Mouse (Mus musculus) bone marrow, adult 2 months (tissue): ENCODE data around the gene Rdh11. TPM values are rescaled to one million over a fixed set of nuclear protein-coding genes. Genes with fewer than 3 reads are reported as not detected.

ENCODE experiments used
- H3K27ac ChIP-seq: fragments of 200-500 bp; 2 replicates; pipeline ENCODE4 v1.5.1; 2012; ENCODE audit warnings: low read depth, mild to moderate bottlenecking, control low read depth, inconsistent platforms, low read length; ENCODE audit not compliant: control insufficient read depth, poor library complexity, insufficient read depth
- H3K4me1 ChIP-seq: fragments of 200-500 bp; 2 replicates; pipeline ENCODE4 v1.6.1; 2011; ENCODE audit warnings: low read length; ENCODE audit not compliant: control insufficient read depth, insufficient read depth
- H3K4me3 ChIP-seq: fragments of 200-500 bp; replicated peaks from 2 replicates; pipeline ENCODE3; 2011; ENCODE audit warnings: mild to moderate bottlenecking, low read depth, low read length, control low read depth; ENCODE audit not compliant: control insufficient read depth
- CTCF ChIP-seq: fragments of 200-500 bp; IDR thresholded peaks from 2 replicates; pipeline ENCODE4 v1.5.1; 2011; ENCODE audit warnings: low read length, control low read depth; ENCODE audit not compliant: control insufficient read depth, insufficient read depth
- POLR2A ChIP-seq: fragments of 200-500 bp; IDR thresholded peaks from 2 replicates; pipeline ENCODE4 v1.6.1; 2011; ENCODE audit warnings: low read depth, mild to moderate bottlenecking, control low read depth, low read length, borderline replicate concordance; ENCODE audit not compliant: control insufficient read depth
- WGBS: fragments of 180-500 bp; shearing (Covaris S2); methylation state at CpG from one replicate; pipeline ENCODE4 v1.1.7; 2018; 5-methylcytosine and 5-hydroxymethylcytosine counted together
- polyA plus RNA-seq: library from polyadenylated mRNA; stranded (reverse); fragments of >200 nt; gene quantifications from 2 replicates; pipeline ENCODE4 v1.2.4, GENCODE M21; 2011; ENCODE audit warnings: low replicate concordance; ENCODE audit not compliant: missing spikeins, insufficient read depth, insufficient read length

Gene Rdh11
- 6.4 and 9.3 TPM in 2 replicates for polyA plus RNA-seq

DNA sequence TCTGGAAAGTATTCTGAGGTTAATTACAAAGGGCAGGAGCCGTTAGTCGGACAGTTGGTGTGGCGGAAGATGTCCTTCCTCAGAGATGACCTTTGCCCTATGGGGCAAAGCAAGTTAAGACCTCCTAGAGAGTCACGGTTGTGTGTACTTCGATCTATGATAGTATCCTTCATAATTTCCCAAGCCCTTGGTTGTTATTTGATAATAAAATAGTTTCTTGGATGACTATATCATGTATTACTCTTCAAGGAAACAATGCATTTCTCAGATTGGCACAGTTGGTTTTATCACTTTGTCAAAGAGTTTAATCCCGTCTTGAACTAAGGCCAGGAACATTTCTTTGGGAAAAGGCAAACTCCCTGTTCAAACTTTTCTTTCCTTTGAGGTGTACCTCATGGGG, at the start of gene Rdh11:
Gene Rdh11, minus strand, starts transcription at position 101 of the 400 bp plus-strand sequence.
- Histone ChIP-seq H3K4me1 (no peaks in the 10 kb centered on the region), H3K27ac (no peak within 1 kb of the TSS; the same call in 1 of the 2 replicates), H3K4me3 (peak within 1 kb of the TSS; percentile 93)
- WGBS: 69% methylated on average over 6 of the region's 6 CpGs
- TF ChIP-seq CTCF: no peak
- TF ChIP-seq POLR2A: no peak

GRCm38 (mm10) chr12:79235485-79236080, 43.5 kb upstream of the Rdh11 start:
- H3K27ac ChIP-seq: peak overlapping the region; percentile 68; the same call in 1 of the 2 replicates
- no peak overlapping the region for H3K4me3 ChIP-seq
- TF ChIP-seq CTCF: no peak
- no peak for TF ChIP-seq POLR2A
- H3K4me1 ChIP-seq: no peaks in the 10 kb centered on the region; the same call in 1 of the 2 replicates
- 62% methylated on average over 11 of the region's 11 CpGs for WGBS

DNA sequence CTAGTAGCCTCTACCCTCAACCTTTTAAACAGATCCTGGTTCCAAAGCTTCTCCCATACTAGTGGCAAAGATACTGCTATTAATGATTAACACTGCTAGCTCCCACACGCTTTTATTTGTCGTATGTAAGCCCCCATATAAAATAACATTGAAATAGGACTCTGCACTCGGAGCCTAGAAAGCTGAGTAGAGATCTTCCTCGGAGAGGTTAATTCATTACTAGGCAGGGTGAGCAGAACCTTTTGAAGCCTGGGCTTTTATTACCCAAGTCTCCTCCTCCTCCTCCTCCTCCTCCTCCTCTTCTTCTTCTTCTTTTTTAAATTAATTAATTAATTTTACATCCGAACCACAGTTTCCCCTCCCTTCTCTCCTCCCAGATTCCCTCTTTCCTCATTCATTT, 25.4 kb upstream of the Rdh11 start:
- TF ChIP-seq CTCF: no peak
- TF ChIP-seq POLR2A: no peak
- Histone ChIP-seq H3K4me1 (no peaks in the 10 kb centered on the region), H3K27ac (no peak overlapping the region), H3K4me3 (no peak overlapping the region)
- 71% methylated on average over 5 of the region's 5 CpGs for WGBS

GRCm38 (mm10) chr12:79211447-79211846, 19.4 kb upstream of the Rdh11 start:
- TF ChIP-seq CTCF: no peak
- no peak for TF ChIP-seq POLR2A
- no peak overlapping the region for H3K27ac ChIP-seq
- 86% methylated on average over 8 of the region's 8 CpGs for WGBS
- no peak overlapping the region for H3K4me3 ChIP-seq
- no peaks in the 10 kb centered on the region for H3K4me1 ChIP-seq

GRCm38 (mm10) chr12:79208703-79209464, 16.8 kb upstream of the Rdh11 start, which contains the start of gene Rdh12:
TSS of gene Rdh12 (plus strand) at chr12:79208914.
- WGBS: under 1% methylated on average over 13 of the region's 13 CpGs
- peak within 1 kb of the TSS; percentile 80 for H3K4me3 ChIP-seq
- H3K4me1 ChIP-seq: no peaks in the 10 kb centered on the region
- H3K27ac ChIP-seq: peak within 1 kb of the TSS; percentile 82
- TF ChIP-seq CTCF (no peak), POLR2A (no peak)

DNA sequence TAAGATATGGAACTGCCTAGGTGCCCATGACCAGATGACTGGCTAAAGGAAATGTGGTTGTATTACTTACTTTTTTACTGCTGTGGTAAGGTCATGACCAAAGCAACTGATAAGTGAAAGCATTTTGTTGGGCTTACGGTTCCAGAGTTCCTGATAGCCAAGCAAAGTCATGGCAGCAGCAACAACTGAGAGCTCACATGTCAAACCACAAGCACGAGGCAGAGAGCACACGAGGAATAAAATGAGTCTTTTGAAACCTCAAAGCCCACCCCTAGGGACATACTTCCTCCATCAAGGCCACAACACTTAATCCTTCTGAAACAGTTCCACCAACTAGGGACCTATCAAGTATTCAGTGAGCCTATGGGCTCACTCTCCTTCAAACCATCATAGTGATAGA, 9.8 kb upstream of the Rdh11 start:
- 18% methylated on average over 3 of the region's 3 CpGs for WGBS
- no peaks in the 10 kb centered on the region for H3K4me1 ChIP-seq
- no peak overlapping the region for H3K4me3 ChIP-seq
- H3K27ac ChIP-seq: no peak overlapping the region
- no peak for TF ChIP-seq CTCF
- no peak for TF ChIP-seq POLR2A

DNA sequence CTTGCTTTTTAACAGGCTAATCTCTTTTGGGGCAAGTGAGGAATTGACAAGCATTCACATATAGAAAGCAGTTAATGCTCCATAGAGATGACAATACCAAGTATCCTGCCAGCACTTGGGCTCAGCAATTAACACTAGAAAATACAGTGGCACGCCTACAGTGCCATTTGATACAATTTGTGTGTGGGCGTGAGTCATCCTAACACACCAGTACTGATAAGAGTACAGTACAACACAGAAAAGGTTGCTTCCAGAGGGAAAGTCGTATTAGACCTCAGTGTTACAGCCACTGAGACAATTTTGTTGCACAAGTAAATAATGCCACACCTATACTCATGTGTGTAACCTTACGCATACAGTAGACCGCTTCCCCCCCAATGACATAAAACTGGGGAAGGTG, 5.0 kb upstream of the Rdh11 start:
- TF ChIP-seq POLR2A (no peak), CTCF (no peak)
- no peak overlapping the region for H3K4me3 ChIP-seq
- no peaks in the 10 kb centered on the region for H3K4me1 ChIP-seq
- 74% methylated on average over 5 of the region's 5 CpGs for WGBS
- H3K27ac ChIP-seq: no peak overlapping the region

DNA sequence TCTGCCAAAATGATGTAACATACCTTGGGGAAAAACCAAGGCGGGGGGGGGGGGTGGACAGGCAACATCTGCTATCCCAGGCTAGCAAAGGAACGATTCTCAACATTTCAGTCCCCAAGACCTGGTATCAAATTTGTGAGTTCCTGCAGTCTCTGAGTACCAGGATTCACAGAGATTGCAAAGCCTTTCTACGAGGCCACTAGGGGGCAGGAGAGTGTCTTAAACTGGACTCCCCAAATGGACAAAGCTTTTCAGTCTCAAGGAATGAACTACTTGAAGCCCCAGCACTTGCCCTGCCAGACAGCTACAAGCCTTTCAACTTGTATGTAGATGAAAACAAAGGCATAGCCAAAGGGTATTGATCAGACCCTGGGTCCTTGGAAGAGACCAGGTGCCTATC, 1.3 kb upstream of the Rdh11 start:
- Histone ChIP-seq H3K4me1 (no peaks in the 10 kb centered on the region), H3K27ac (no peak overlapping the region), H3K4me3 (no peak overlapping the region)
- TF ChIP-seq CTCF: peak; percentile 70
- no peak for TF ChIP-seq POLR2A
- WGBS: under 1% methylated on average over 3 of the region's 3 CpGs
